Mouse (Mus musculus): ENCODE measurements around the gene Dmgdh. TPM values are rescaled to one million over a fixed set of nuclear protein-coding genes. Genes with fewer than 3 reads are reported as not detected.

Dmgdh gene
- polyA plus RNA-seq, 1 experiment from 2014 or later, result 0.12 TPM

GRCm38 (mm10) chr13:93755084-93755483 is 80.9 kb downstream of the Dmgdh start:
- no peak overlapping the region for H3K9ac ChIP-seq (ENCODE audit: low read length)
- no peaks in the 10 kb centered on the region for H3K4me1 ChIP-seq (replicated peaks; ENCODE audit: control insufficient read depth, insufficient read depth)
- H3K27ac ChIP-seq (replicated peaks), result no peak overlapping the region
- no peaks in the 10 kb centered on the region for H3K27me3 ChIP-seq (ENCODE audit: control insufficient read depth, insufficient read depth, low read length)
- no peaks in the 10 kb centered on the region for H3K36me3 ChIP-seq (ENCODE audit: control insufficient read depth, insufficient read depth, low read length)
- no peak overlapping the region for H3K4me3 ChIP-seq (ENCODE audit: low read depth, low read length)
- no peak for DNase-seq (ENCODE audit: low spot score)
- no peak for ATAC-seq (ENCODE audit: low FRiP score, low TSS enrichment)
- 76% methylated on average over 4 of the region's 4 CpGs for WGBS
- TF ChIP-seq EP300 (optimal IDR thresholded peaks at IDR 0.05) (no peak), CTCF (IDR thresholded peaks at IDR 0.05; ENCODE audit: low read depth) (no peak)
- no peak overlapping the region for H3K4me2 ChIP-seq (replicated peaks; ENCODE audit: low read depth)
- H3K9me3 ChIP-seq (ENCODE audit: control insufficient read depth, low read length), result no peaks in the 10 kb centered on the region

- no peak overlapping the region for H3K9ac ChIP-seq (ENCODE audit: low read length)
- WGBS, result 92% methylated on average over 7 of the region's 7 CpGs
- no peak for ATAC-seq (ENCODE audit: low FRiP score, low TSS enrichment)
These were observed 82.4 kb downstream of the Dmgdh start for GRCm38 (mm10) chr13:93756674-93757073.

GRCm38 (mm10) chr13:93757514-93757913 is 83.3 kb downstream of the Dmgdh start:
- TF ChIP-seq CTCF (IDR thresholded peaks at IDR 0.05; ENCODE audit: low read depth) (no peak), EP300 (optimal IDR thresholded peaks at IDR 0.05) (no peak)
- H3K4me1 ChIP-seq (replicated peaks; ENCODE audit: control insufficient read depth, insufficient read depth), result no peaks in the 10 kb centered on the region
- H3K27ac ChIP-seq (replicated peaks), result no peak overlapping the region
- H3K9ac ChIP-seq (ENCODE audit: low read length), result no peak overlapping the region
- no peaks in the 10 kb centered on the region for H3K9me3 ChIP-seq (ENCODE audit: control insufficient read depth, low read length)
- ATAC-seq (ENCODE audit: low FRiP score, low TSS enrichment), result no peak
- H3K27me3 ChIP-seq (ENCODE audit: control insufficient read depth, insufficient read depth, low read length), result no peaks in the 10 kb centered on the region
- no peak for DNase-seq (ENCODE audit: low spot score)
- no peak overlapping the region for H3K4me3 ChIP-seq (ENCODE audit: low read depth, low read length)
- no peaks in the 10 kb centered on the region for H3K36me3 ChIP-seq (ENCODE audit: control insufficient read depth, insufficient read depth, low read length)
- H3K4me2 ChIP-seq (replicated peaks; ENCODE audit: low read depth), result no peak overlapping the region
- 76% methylated on average over 6 of the region's 6 CpGs for WGBS

More at GRCm38 (mm10) chr13:93756674-93757073, 82.4 kb downstream of the Dmgdh start:
- Histone ChIP-seq H3K27me3 (ENCODE audit: control insufficient read depth, insufficient read depth, low read length) (no peaks in the 10 kb centered on the region), H3K27ac (replicated peaks) (no peak overlapping the region), H3K4me1 (replicated peaks; ENCODE audit: control insufficient read depth, insufficient read depth) (no peaks in the 10 kb centered on the region), H3K4me2 (replicated peaks; ENCODE audit: low read depth) (no peak overlapping the region), H3K4me3 (ENCODE audit: low read depth, low read length) (no peak overlapping the region), H3K36me3 (ENCODE audit: control insufficient read depth, insufficient read depth, low read length) (no peaks in the 10 kb centered on the region), H3K9me3 (ENCODE audit: control insufficient read depth, low read length) (no peaks in the 10 kb centered on the region)
- no peak for TF ChIP-seq CTCF (IDR thresholded peaks at IDR 0.05; ENCODE audit: low read depth)
- TF ChIP-seq EP300 (optimal IDR thresholded peaks at IDR 0.05), result no peak
- DNase-seq (ENCODE audit: low spot score), result no peak

GRCm38 (mm10) chr13:93758149-93758898 is 84.1 kb downstream of the Dmgdh start:
- Histone ChIP-seq H3K9me3 (ENCODE audit: control insufficient read depth, low read length) (no peaks in the 10 kb centered on the region), H3K27me3 (ENCODE audit: control insufficient read depth, insufficient read depth, low read length) (no peaks in the 10 kb centered on the region), H3K4me1 (replicated peaks; ENCODE audit: control insufficient read depth, insufficient read depth) (no peaks in the 10 kb centered on the region), H3K4me3 (ENCODE audit: low read depth, low read length) (no peak overlapping the region), H3K27ac (replicated peaks) (no peak overlapping the region), H3K9ac (ENCODE audit: low read length) (no peak overlapping the region), H3K4me2 (replicated peaks; ENCODE audit: low read depth) (no peak overlapping the region), H3K36me3 (ENCODE audit: control insufficient read depth, insufficient read depth, low read length) (no peaks in the 10 kb centered on the region)
- no peak for DNase-seq (ENCODE audit: low spot score)
- ATAC-seq (ENCODE audit: low FRiP score, low TSS enrichment), result no peak
- TF ChIP-seq CTCF (IDR thresholded peaks at IDR 0.05; ENCODE audit: low read depth), result no peak
- TF ChIP-seq EP300 (optimal IDR thresholded peaks at IDR 0.05), result no peak
- WGBS, result 57% methylated on average over 14 of the region's 14 CpGs

GRCm38 (mm10) chr13:93761831-93762230 is 87.6 kb downstream of the Dmgdh start:
- no peaks in the 10 kb centered on the region for H3K4me1 ChIP-seq (replicated peaks; ENCODE audit: control insufficient read depth, insufficient read depth)
- H3K27me3 ChIP-seq (ENCODE audit: control insufficient read depth, insufficient read depth, low read length), result no peaks in the 10 kb centered on the region
- DNase-seq (ENCODE audit: low spot score) (no peak), ATAC-seq (ENCODE audit: low FRiP score, low TSS enrichment) (no peak)
- H3K36me3 ChIP-seq (ENCODE audit: control insufficient read depth, insufficient read depth, low read length), result no peaks in the 10 kb centered on the region
- H3K9me3 ChIP-seq (ENCODE audit: control insufficient read depth, low read length), result no peaks in the 10 kb centered on the region
- TF ChIP-seq CTCF (IDR thresholded peaks at IDR 0.05; ENCODE audit: low read depth) (no peak), EP300 (optimal IDR thresholded peaks at IDR 0.05) (no peak)
- H3K4me2 ChIP-seq (replicated peaks; ENCODE audit: low read depth), result no peak overlapping the region
- no peak overlapping the region for H3K27ac ChIP-seq (replicated peaks)
- WGBS, result 93% methylated on average over 8 of the region's 8 CpGs
- no peak overlapping the region for H3K9ac ChIP-seq (ENCODE audit: low read length)
- no peak overlapping the region for H3K4me3 ChIP-seq (ENCODE audit: low read depth, low read length)

- H3K4me2 ChIP-seq (replicated peaks; ENCODE audit: low read depth), result no peak overlapping the region
- 74% methylated on average over 3 of the region's 3 CpGs for WGBS
- no peaks in the 10 kb centered on the region for H3K27me3 ChIP-seq (ENCODE audit: control insufficient read depth, insufficient read depth, low read length)
- H3K9me3 ChIP-seq (ENCODE audit: control insufficient read depth, low read length), result no peaks in the 10 kb centered on the region
- no peak overlapping the region for H3K27ac ChIP-seq (replicated peaks)
- no peak for TF ChIP-seq CTCF (IDR thresholded peaks at IDR 0.05; ENCODE audit: low read depth)
- TF ChIP-seq EP300 (optimal IDR thresholded peaks at IDR 0.05), result no peak
- no peak overlapping the region for H3K4me3 ChIP-seq (ENCODE audit: low read depth, low read length)
- no peak overlapping the region for H3K9ac ChIP-seq (ENCODE audit: low read length)
- no peaks in the 10 kb centered on the region for H3K4me1 ChIP-seq (replicated peaks; ENCODE audit: control insufficient read depth, insufficient read depth)
- no peak for DNase-seq (ENCODE audit: low spot score)
- no peaks in the 10 kb centered on the region for H3K36me3 ChIP-seq (ENCODE audit: control insufficient read depth, insufficient read depth, low read length)
- no peak for ATAC-seq (ENCODE audit: low FRiP score, low TSS enrichment)
These were observed 88.6 kb downstream of the Dmgdh start for GRCm38 (mm10) chr13:93762879-93763278.
